Mouse (Mus musculus) liver, embryonic 16.5 days (tissue): ENCODE data around the gene Gm2115. TPM values are rescaled to one million over a fixed set of nuclear protein-coding genes. Genes with fewer than 3 reads are reported as not detected.

Source experiments
- ATAC-seq: fragments of 200-750 bp; cut with Nextera tagmentation; 2 replicates; pipeline ENCODE4 v1.8.0; 2017; ENCODE audit warnings: low read depth, mild to moderate bottlenecking, moderate number of reproducible peaks, moderate library complexity
- H3K27ac ChIP-seq: fragments of 300-500 bp; sonication (generic); 2 replicates; pipeline ENCODE4 v1.5.1; 2014; ENCODE audit warnings: mild to moderate bottlenecking, low read length
- H3K27me3 ChIP-seq: fragments of 300-500 bp; sonication (generic); 2 replicates; pipeline ENCODE4 v1.6.1; 2014; ENCODE audit warnings: low read depth, low read length, mixed read lengths; ENCODE audit not compliant: control insufficient read depth, insufficient read depth
- H3K36me3 ChIP-seq: fragments of 300-500 bp; sonication (generic); 2 replicates; pipeline ENCODE4 v1.6.1; 2014; ENCODE audit warnings: mild to moderate bottlenecking; ENCODE audit not compliant: control insufficient read depth, insufficient read depth
- H3K4me1 ChIP-seq: fragments of 300-500 bp; sonication (generic); 2 replicates; pipeline ENCODE4 v1.6.1; 2014; ENCODE audit warnings: low read depth, low read length, mixed read lengths; ENCODE audit not compliant: control insufficient read depth
- H3K4me2 ChIP-seq: fragments of 300-500 bp; sonication (generic); 2 replicates; pipeline ENCODE4 v1.6.1; 2014; ENCODE audit warnings: low read depth, low read length, mixed read lengths
- H3K4me3 ChIP-seq: fragments of 300-500 bp; sonication (generic); 2 replicates; pipeline ENCODE4 v1.5.1; 2014; ENCODE audit warnings: low read depth, mild to moderate bottlenecking, low read length
- H3K9ac ChIP-seq: fragments of 300-500 bp; sonication (generic); 2 replicates; pipeline ENCODE4 v1.6.1; 2014; ENCODE audit warnings: low read depth, low read length
- H3K9me3 ChIP-seq: fragments of 300-500 bp; sonication (generic); replicated peaks from 2 replicates; pipeline ENCODE4 v1.6.1; 2016; ENCODE audit warnings: low read length; ENCODE audit not compliant: control insufficient read depth
- WGBS: fragments of 180-500 bp; shearing (Covaris S2); extraction: QIAGEN DNeasy Blood & Tissue Kit; methylation state at CpG from one replicate; pipeline ENCODE4 v1.1.7; 2014; ENCODE audit not compliant: insufficient replicate concordance; 5-methylcytosine and 5-hydroxymethylcytosine counted together
- polyA plus RNA-seq: library from polyadenylated mRNA; unstranded; fragments of >200 nt; fragmentation: Nextera tagmentation; extraction: Ambion mirVana; gene quantifications from 2 replicates; pipeline ENCODE4 v1.2.1, GENCODE M21; 2015

Gm2115 gene
- polyA plus RNA-seq = 0.02 and 0.04 TPM in 2 replicates

GRCm38 (mm10) chr7:84528796-84529533 lies at the start of gene Gm2115:
TSS of gene Gm2115 (plus strand) at chr7:84528954.
- WGBS = 2% methylated on average over 52 of the region's 52 CpGs
- ATAC-seq = no peak
- no peak within 1 kb of the TSS for H3K4me3 ChIP-seq
- H3K4me1 ChIP-seq = no peaks in the 10 kb centered on the region
- H3K27me3 ChIP-seq = peaks cover 18% of the 10 kb centered on the region
- H3K9ac ChIP-seq = no peak within 1 kb of the TSS
- H3K27ac ChIP-seq = no peak within 1 kb of the TSS
- no peak within 1 kb of the TSS for H3K4me2 ChIP-seq
- H3K9me3 ChIP-seq = no peaks in the 10 kb centered on the region
- no peaks in the 10 kb centered on the region for H3K36me3 ChIP-seq

GRCm38 (mm10) chr7:84483447-84484407 lies 45.0 kb upstream of the Gm2115 start:
- Histone ChIP-seq H3K9me3 (no peaks in the 10 kb centered on the region), H3K4me1 (no peaks in the 10 kb centered on the region), H3K36me3 (no peaks in the 10 kb centered on the region), H3K27me3 (no peaks in the 10 kb centered on the region), H3K4me2 (no peak overlapping the region), H3K4me3 (no peak overlapping the region), H3K9ac (no peak overlapping the region), H3K27ac (no peak overlapping the region)
- WGBS = 37% methylated on average over 3 of the region's 3 CpGs
- no peak for ATAC-seq

GRCm38 (mm10) chr7:84486485-84486884 lies 42.3 kb upstream of the Gm2115 start:
- H3K27ac ChIP-seq = no peak overlapping the region
- H3K9me3 ChIP-seq = no peaks in the 10 kb centered on the region
- no peaks in the 10 kb centered on the region for H3K36me3 ChIP-seq
- ATAC-seq = no peak
- WGBS = 86% methylated on average over 2 of the region's 2 CpGs
- no peaks in the 10 kb centered on the region for H3K27me3 ChIP-seq
- H3K4me2 ChIP-seq = no peak overlapping the region
- no peaks in the 10 kb centered on the region for H3K4me1 ChIP-seq
- H3K9ac ChIP-seq = no peak overlapping the region
- no peak overlapping the region for H3K4me3 ChIP-seq

GRCm38 (mm10) chr7:84503163-84503562 lies 25.6 kb upstream of the Gm2115 start:
- Histone ChIP-seq H3K4me2 (no peak overlapping the region), H3K9me3 (no peaks in the 10 kb centered on the region), H3K27ac (no peak overlapping the region), H3K9ac (no peak overlapping the region), H3K4me3 (no peak overlapping the region), H3K27me3 (no peaks in the 10 kb centered on the region), H3K36me3 (no peaks in the 10 kb centered on the region), H3K4me1 (no peaks in the 10 kb centered on the region)
- WGBS = 86% methylated on average over 1 of the region's 1 CpGs
- no peak for ATAC-seq

- Histone ChIP-seq H3K27ac (no peak overlapping the region), H3K4me1 (no peaks in the 10 kb centered on the region), H3K27me3 (no peaks in the 10 kb centered on the region), H3K4me3 (no peak overlapping the region), H3K9me3 (no peaks in the 10 kb centered on the region), H3K36me3 (no peaks in the 10 kb centered on the region), H3K4me2 (no peak overlapping the region), H3K9ac (no peak overlapping the region)
- no peak for ATAC-seq
These were observed 10.1 kb upstream of the Gm2115 start for GRCm38 (mm10) chr7:84518533-84519198.

- no peaks in the 10 kb centered on the region for H3K36me3 ChIP-seq
- no peak overlapping the region for H3K9ac ChIP-seq
- WGBS = 48% methylated on average over 1 of the region's 1 CpGs
- no peaks in the 10 kb centered on the region for H3K4me1 ChIP-seq
- H3K4me2 ChIP-seq = no peak overlapping the region
- H3K27me3 ChIP-seq = no peaks in the 10 kb centered on the region
- H3K27ac ChIP-seq = no peak overlapping the region
- H3K4me3 ChIP-seq = no peak overlapping the region
- no peak for ATAC-seq
- no peaks in the 10 kb centered on the region for H3K9me3 ChIP-seq
These were observed 7.4 kb upstream of the Gm2115 start for GRCm38 (mm10) chr7:84521329-84521728.

- H3K27me3 ChIP-seq = no peaks in the 10 kb centered on the region
- H3K9ac ChIP-seq = no peak overlapping the region
- H3K4me3 ChIP-seq = no peak overlapping the region
- H3K4me2 ChIP-seq = no peak overlapping the region
- H3K9me3 ChIP-seq = no peaks in the 10 kb centered on the region
- no peaks in the 10 kb centered on the region for H3K36me3 ChIP-seq
- no peaks in the 10 kb centered on the region for H3K4me1 ChIP-seq
- H3K27ac ChIP-seq = no peak overlapping the region
- WGBS = 26% methylated on average over 1 of the region's 1 CpGs
- ATAC-seq = no peak
These were observed 6.3 kb upstream of the Gm2115 start for GRCm38 (mm10) chr7:84522426-84522825.

- Histone ChIP-seq H3K9ac (no peak overlapping the region), H3K27me3 (peaks cover 18% of the 10 kb centered on the region), H3K27ac (no peak overlapping the region), H3K36me3 (no peaks in the 10 kb centered on the region), H3K4me3 (no peak overlapping the region), H3K9me3 (no peaks in the 10 kb centered on the region), H3K4me1 (no peaks in the 10 kb centered on the region), H3K4me2 (no peak overlapping the region)
- no peak for ATAC-seq
- 18% methylated on average over 1 of the region's 1 CpGs for WGBS
These were observed 2.6 kb upstream of the Gm2115 start for GRCm38 (mm10) chr7:84526171-84526570.
